Mouse (Mus musculus) neural tube, embryonic 14.5 days (tissue): ENCODE data around the gene Stpg1. TPM values are rescaled to one million over a fixed set of nuclear protein-coding genes. Genes with fewer than 3 reads are reported as not detected.

Experiments used
- ATAC-seq: fragments of 200-750 bp; cut with Nextera tagmentation; 2 replicates; pipeline ENCODE4 v1.8.0; 2017; ENCODE audit warnings: low read depth, mild to moderate bottlenecking, moderate TSS enrichment, moderate library complexity
- H3K27ac ChIP-seq: fragments of 300-500 bp; sonication (generic); 2 replicates; pipeline ENCODE4 v1.5.1; 2014; ENCODE audit warnings: low read depth, mild to moderate bottlenecking, control low read depth, low read length, moderate library complexity, mixed read lengths
- H3K27me3 ChIP-seq: fragments of 300-500 bp; sonication (generic); 2 replicates; pipeline ENCODE4 v1.6.1; 2014; ENCODE audit warnings: low read length; ENCODE audit not compliant: control insufficient read depth, insufficient read depth
- H3K36me3 ChIP-seq: fragments of 300-500 bp; sonication (generic); 2 replicates; pipeline ENCODE4 v1.6.1; 2014; ENCODE audit warnings: low read length, mixed read lengths; ENCODE audit not compliant: control insufficient read depth, insufficient read depth
- H3K4me1 ChIP-seq: fragments of 300-500 bp; sonication (generic); 2 replicates; pipeline ENCODE4 v1.6.1; 2014; ENCODE audit warnings: low read length; ENCODE audit not compliant: control insufficient read depth, insufficient read depth
- H3K4me2 ChIP-seq: fragments of 300-500 bp; sonication (generic); 2 replicates; pipeline ENCODE4 v1.6.1; 2014; ENCODE audit warnings: mild to moderate bottlenecking, low read depth, low read length, control low read depth
- H3K4me3 ChIP-seq: fragments of 300-500 bp; sonication (generic); 2 replicates; pipeline ENCODE4 v1.5.1; 2014; ENCODE audit warnings: low read depth, low read length, control low read depth, mixed read lengths
- H3K9ac ChIP-seq: fragments of 300-500 bp; sonication (generic); replicated peaks from 2 replicates; pipeline ENCODE4 v1.6.1; 2014; ENCODE audit warnings: low read depth, mild to moderate bottlenecking, control low read depth, low read length, mixed read lengths
- H3K9me3 ChIP-seq: fragments of 300-500 bp; sonication (generic); 2 replicates; pipeline ENCODE4 v1.6.1; 2016; ENCODE audit warnings: low read length; ENCODE audit not compliant: control insufficient read depth
- WGBS: fragments of 180-500 bp; shearing (Covaris S2); extraction: QIAGEN DNeasy Blood & Tissue Kit; methylation state at CpG from one replicate; pipeline ENCODE4 v1.1.7; 2014; 5-methylcytosine and 5-hydroxymethylcytosine counted together
- polyA plus RNA-seq: library from polyadenylated mRNA; unstranded; fragments of >200 nt; fragmentation: Nextera tagmentation; extraction: Ambion mirVana; gene quantifications from 2 replicates; pipeline ENCODE4 v1.2.1, GENCODE M21; 2014

Stpg1 gene
- 0.40 and 0.46 TPM in 2 replicates for polyA plus RNA-seq

- Histone ChIP-seq H3K9ac (peak within 1 kb of the TSS; percentile 47), H3K4me2 (peak within 1 kb of the TSS; percentile 90), H3K27me3 (no peaks in the 10 kb centered on the region), H3K9me3 (no peaks in the 10 kb centered on the region), H3K4me3 (peak within 1 kb of the TSS; percentile 56), H3K27ac (0 out of 2 replicates have a peak within 1 kb of the TSS, but pooled peaks have one; percentile 5), H3K4me1 (peaks cover 8% of the 10 kb centered on the region), H3K36me3 (peaks cover 4% of the 10 kb centered on the region)
- peak; percentile 97 for ATAC-seq
- WGBS, result under 1% methylated on average over 53 of the region's 53 CpGs
Observed at GRCm38 (mm10) chr4:135494521-135495396, at the start of gene Stpg1, which contains the start of gene Nipal3. Gene Stpg1, plus strand, starts transcription at chr4:135494790. Gene Nipal3, minus strand, starts transcription at chr4:135495038.

DNA sequence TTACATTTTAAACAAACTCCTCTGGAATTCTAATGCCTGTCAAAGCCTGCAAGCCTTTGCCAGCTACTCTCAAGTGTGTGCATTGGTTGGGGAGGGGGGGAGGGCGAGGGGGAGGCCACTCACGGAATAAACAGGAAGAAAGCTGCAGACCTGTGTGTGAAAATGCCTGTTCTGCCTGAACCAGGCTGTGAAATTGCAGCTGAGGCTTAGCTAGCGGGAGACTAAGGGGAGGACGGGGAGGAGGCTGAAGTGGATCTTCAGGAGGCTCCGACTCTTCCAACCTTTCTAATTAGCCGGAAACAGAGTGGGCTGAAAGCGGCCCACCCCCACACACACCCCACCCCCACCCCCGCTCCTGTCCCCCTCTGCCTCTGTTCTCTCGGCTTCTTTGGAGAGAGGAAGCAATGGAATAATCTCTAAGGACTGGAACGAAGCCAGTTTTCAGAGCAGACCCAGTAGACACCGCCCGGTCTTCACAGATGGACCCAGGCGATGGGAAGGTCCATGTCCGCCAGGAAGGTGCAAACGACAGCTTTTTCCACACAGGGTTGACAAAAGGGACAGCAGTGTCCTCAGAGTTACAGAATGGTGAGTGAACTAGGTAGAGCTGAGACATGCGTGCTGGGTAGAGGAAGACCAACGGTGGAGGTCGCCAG lies 43.1 kb upstream of the Stpg1 start:
- H3K27me3 ChIP-seq, result no peaks in the 10 kb centered on the region
- no peak overlapping the region for H3K27ac ChIP-seq
- H3K4me3 ChIP-seq, result no peak overlapping the region
- no peak overlapping the region for H3K9ac ChIP-seq
- H3K36me3 ChIP-seq, result no peaks in the 10 kb centered on the region
- H3K9me3 ChIP-seq, result no peaks in the 10 kb centered on the region
- ATAC-seq, result no peak
- no peak overlapping the region for H3K4me2 ChIP-seq
- peaks cover 4% of the 10 kb centered on the region; the same call in 1 of the 2 replicates for H3K4me1 ChIP-seq
- WGBS, result 61% methylated on average over 18 of the region's 18 CpGs

DNA sequence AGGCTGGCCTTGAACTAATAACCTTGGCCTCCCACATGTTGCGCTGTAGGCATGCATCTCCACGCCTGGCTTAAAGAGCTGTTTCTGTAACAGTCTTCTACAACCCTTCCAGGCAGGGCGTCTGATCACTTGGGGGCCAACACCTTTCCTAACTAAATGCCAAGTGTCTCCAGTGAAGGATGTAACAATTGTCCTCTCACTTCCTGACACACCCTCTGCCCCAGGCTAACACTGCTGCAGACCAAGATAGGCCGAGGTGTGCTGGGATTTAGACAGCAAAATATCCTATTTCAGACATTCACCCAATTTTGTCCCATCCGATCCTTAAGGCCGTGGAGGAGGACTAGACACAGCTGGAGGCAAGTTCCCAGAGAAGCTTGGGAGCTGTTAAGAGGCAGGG lies 41.4 kb upstream of the Stpg1 start:
- no peak overlapping the region for H3K9ac ChIP-seq
- 36% methylated on average over 6 of the region's 6 CpGs for WGBS
- H3K9me3 ChIP-seq, result no peaks in the 10 kb centered on the region
- no peak overlapping the region for H3K4me3 ChIP-seq
- H3K27me3 ChIP-seq, result no peaks in the 10 kb centered on the region
- H3K4me2 ChIP-seq, result no peak overlapping the region
- H3K36me3 ChIP-seq, result no peaks in the 10 kb centered on the region
- ATAC-seq, result no peak
- no peak overlapping the region for H3K27ac ChIP-seq
- peaks cover 4% of the 10 kb centered on the region; the same call in 1 of the 2 replicates for H3K4me1 ChIP-seq

DNA sequence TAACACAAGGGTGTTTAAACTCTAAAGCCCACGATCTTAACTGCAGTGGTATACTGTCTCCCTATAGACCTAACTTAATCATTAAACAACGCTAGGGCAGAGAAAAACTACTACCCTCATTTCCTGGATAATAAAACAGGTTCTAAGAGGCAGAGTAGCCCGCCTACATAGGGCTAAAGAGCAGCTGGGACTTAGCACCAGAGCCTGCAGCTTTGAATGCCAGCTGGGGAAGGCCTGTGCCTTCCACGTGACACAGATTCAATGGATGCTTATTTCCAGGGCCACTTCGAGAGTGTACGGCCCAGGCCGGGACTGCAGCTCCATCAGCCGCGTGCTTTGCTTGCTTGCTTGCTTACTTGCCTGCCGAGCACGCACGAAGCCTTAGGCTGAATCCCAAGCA lies 41.0 kb upstream of the Stpg1 start:
- H3K4me2 ChIP-seq, result no peak overlapping the region
- WGBS, result 38% methylated on average over 12 of the region's 12 CpGs

GRCm38 (mm10) chr4:135463406-135463805 lies 31.2 kb upstream of the Stpg1 start:
- no peak overlapping the region for H3K4me3 ChIP-seq
- H3K36me3 ChIP-seq, result peaks cover 11% of the 10 kb centered on the region
- H3K4me1 ChIP-seq, result no peaks in the 10 kb centered on the region
- 93% methylated on average over 11 of the region's 11 CpGs for WGBS
- H3K9ac ChIP-seq, result no peak overlapping the region
- H3K27ac ChIP-seq, result no peak overlapping the region
- no peaks in the 10 kb centered on the region for H3K27me3 ChIP-seq
- ATAC-seq, result no peak
- H3K9me3 ChIP-seq, result no peaks in the 10 kb centered on the region
- no peak overlapping the region for H3K4me2 ChIP-seq

More for the DNA sequence above, 41.0 kb upstream of the Stpg1 start:
- H3K4me1 ChIP-seq, result peaks cover 4% of the 10 kb centered on the region; the same call in 1 of the 2 replicates
- H3K9me3 ChIP-seq, result no peaks in the 10 kb centered on the region
- no peaks in the 10 kb centered on the region for H3K27me3 ChIP-seq
- no peak for ATAC-seq
- H3K9ac ChIP-seq, result no peak overlapping the region
- no peak overlapping the region for H3K4me3 ChIP-seq
- no peaks in the 10 kb centered on the region for H3K36me3 ChIP-seq
- H3K27ac ChIP-seq, result no peak overlapping the region

DNA sequence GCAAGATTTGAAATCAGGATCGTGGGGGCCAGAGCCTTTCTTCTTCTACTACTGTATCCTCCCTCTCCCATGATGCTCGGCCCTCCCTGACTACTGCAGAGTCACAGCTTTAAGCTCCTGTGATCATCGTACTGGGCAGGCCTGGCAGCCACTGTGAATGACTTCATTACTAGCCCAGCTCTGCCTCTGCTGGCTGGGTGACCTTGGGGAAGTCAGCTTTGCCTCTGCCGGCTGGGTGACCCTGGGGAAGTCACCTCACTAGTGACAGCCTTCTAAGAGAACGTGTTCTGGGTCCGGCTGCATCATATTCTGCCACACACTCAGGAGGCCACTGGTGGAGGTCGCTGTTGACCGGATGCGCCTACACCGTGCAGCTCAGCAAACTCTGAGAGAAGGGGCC lies 16.7 kb upstream of the Stpg1 start:
- H3K9me3 ChIP-seq, result no peaks in the 10 kb centered on the region
- H3K27ac ChIP-seq, result no peak overlapping the region
- no peak overlapping the region for H3K9ac ChIP-seq
- no peak for ATAC-seq
- H3K4me3 ChIP-seq, result no peak overlapping the region
- no peaks in the 10 kb centered on the region for H3K36me3 ChIP-seq
- no peak overlapping the region for H3K4me2 ChIP-seq
- H3K4me1 ChIP-seq, result no peaks in the 10 kb centered on the region
- WGBS, result 86% methylated on average over 10 of the region's 10 CpGs
- no peaks in the 10 kb centered on the region for H3K27me3 ChIP-seq

DNA sequence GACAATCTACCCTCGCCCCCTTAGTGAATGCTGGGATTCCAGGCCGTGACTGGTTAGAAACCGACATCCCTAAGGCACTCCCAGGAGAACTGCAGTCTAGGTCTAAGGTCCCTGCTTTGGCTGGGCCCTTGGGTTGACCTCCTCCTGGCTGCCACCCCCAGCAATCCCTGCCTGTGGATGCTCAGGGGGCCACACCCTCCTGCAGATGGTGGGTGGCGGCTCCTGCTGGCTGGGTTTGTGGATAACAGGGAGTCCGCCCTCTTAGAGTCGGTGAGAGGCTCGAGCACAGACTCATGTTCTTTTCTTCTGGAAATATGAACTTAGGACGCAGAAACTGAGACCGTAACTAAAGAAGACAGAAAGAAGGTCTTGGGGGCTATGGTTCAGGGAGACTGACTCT lies 14.2 kb upstream of the Stpg1 start:
- H3K9me3 ChIP-seq, result no peaks in the 10 kb centered on the region
- ATAC-seq, result no peak
- no peaks in the 10 kb centered on the region for H3K27me3 ChIP-seq
- no peak overlapping the region for H3K4me3 ChIP-seq
- no peak overlapping the region for H3K9ac ChIP-seq
- no peak overlapping the region for H3K27ac ChIP-seq
- H3K36me3 ChIP-seq, result no peaks in the 10 kb centered on the region
- WGBS, result 76% methylated on average over 9 of the region's 9 CpGs
- no peak overlapping the region for H3K4me2 ChIP-seq
- no peaks in the 10 kb centered on the region for H3K4me1 ChIP-seq

DNA sequence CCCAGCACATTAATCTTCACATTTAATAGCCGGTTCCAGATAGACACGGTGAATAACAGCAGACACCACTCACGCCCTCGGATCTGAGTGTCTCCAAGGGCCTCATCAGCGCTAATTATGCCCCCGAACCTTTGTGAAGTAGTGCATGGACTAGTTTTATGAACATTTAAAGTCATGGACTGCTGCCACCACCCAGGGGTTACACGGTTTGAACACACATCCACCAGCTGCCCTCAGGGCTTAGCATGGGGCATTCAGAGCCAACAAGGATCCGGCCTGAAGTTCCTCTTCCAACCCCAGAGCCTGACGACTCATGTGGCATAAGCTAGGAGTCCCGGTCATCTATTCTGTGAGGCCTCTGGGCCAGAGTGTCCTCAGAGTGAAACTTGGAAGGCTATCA lies 9.5 kb upstream of the Stpg1 start:
- ATAC-seq, result no peak
- Histone ChIP-seq H3K4me2 (no peak overlapping the region), H3K9ac (no peak overlapping the region), H3K36me3 (peaks cover under 1% of the 10 kb centered on the region; the same call in 1 of the 2 replicates), H3K9me3 (no peaks in the 10 kb centered on the region), H3K4me1 (no peaks in the 10 kb centered on the region), H3K27ac (no peak overlapping the region), H3K4me3 (no peak overlapping the region), H3K27me3 (no peaks in the 10 kb centered on the region)
- WGBS, result 43% methylated on average over 10 of the region's 10 CpGs

GRCm38 (mm10) chr4:135486352-135486751 lies 8.2 kb upstream of the Stpg1 start:
- WGBS, result 87% methylated on average over 11 of the region's 11 CpGs
- Histone ChIP-seq H3K4me2 (no peak overlapping the region), H3K27me3 (no peaks in the 10 kb centered on the region), H3K4me3 (no peak overlapping the region), H3K27ac (no peak overlapping the region), H3K9me3 (no peaks in the 10 kb centered on the region), H3K4me1 (no peaks in the 10 kb centered on the region), H3K36me3 (peaks cover 4% of the 10 kb centered on the region), H3K9ac (no peak overlapping the region)
- no peak for ATAC-seq
